Mouse (Mus musculus) urinary bladder, adult 2 months (tissue): ENCODE data around the gene Racgap1. TPM values are rescaled to one million over a fixed set of nuclear protein-coding genes. Genes with fewer than 3 reads are reported as not detected.

Source experiments
- DNase-seq: peaks from one replicate; pipeline ENCODE4 v3.0.0; 2022; ENCODE audit warnings: low spot score
- polyA plus RNA-seq: library from polyadenylated mRNA; depleted of rRNA; stranded (reverse); fragments of >200 nt; gene quantifications from 2 replicates; pipeline ENCODE4 v1.2.3, GENCODE M21; 2012

Racgap1 gene
- polyA plus RNA-seq, 1 experiment, result 6.1 TPM

DNA sequence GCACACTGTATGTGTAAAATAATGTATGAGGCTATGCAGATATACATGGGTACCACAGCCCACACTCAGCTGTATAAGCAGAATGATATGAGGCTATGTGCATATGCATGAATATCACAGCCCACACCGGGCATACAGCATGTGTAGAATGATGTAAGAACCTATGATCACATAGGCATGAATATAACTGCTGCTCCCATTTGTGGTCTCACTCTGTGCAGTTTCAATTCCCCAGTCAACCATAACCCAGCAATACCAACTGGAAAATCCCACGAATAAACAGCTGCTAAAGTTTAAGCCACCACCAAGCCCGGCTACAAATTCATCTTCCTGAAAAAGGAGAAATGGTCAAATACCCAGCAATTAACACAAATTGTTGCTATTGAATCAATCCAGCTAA lies 32.9 kb downstream of the Racgap1 start:
- no peak for DNase-seq

DNA sequence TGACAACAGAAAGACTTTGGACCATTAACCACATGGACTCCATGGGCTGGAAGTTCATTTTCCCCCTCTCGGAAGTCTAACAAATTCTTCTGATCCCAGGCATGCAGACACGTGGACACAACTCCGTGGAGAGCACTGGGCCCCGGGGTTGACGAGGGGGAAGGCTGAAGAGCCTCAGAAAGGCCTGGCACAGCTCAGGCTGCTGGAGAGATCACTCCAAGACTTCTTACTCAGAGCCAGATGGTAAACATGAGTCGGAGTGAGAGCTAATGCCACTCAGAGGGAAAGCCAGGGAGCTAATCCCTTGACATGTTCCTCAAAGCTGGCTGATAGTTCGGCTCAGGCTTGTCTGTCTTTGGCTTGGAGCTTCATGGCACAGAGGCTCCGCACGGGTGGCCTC lies 36.2 kb downstream of the Racgap1 start:
- DNase-seq, result no peak

GRCm38 (mm10) chr15:99614753-99615152 lies 36.7 kb downstream of the Racgap1 start:
- DNase-seq, result no peak

DNA sequence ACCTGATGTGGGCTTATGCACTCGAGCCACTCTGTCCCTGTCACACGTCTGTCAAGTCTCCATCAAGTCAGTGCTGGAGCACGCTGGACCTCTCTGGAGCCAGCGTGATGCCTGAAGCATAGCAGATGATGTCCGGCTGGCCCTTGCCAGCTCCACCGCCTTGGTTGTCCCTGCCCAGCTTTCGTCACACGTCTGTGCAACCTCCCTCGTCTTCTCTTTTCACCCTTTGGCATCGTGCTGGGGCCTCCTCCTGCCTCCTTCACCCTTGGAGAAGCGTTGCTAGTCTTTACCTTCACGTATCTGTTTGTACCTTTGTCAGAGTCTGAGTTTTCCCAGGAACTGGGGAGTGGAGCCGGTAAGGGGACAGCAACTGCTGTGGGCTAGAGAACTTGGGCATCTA lies 37.2 kb downstream of the Racgap1 start:
- DNase-seq, result no peak

DNA sequence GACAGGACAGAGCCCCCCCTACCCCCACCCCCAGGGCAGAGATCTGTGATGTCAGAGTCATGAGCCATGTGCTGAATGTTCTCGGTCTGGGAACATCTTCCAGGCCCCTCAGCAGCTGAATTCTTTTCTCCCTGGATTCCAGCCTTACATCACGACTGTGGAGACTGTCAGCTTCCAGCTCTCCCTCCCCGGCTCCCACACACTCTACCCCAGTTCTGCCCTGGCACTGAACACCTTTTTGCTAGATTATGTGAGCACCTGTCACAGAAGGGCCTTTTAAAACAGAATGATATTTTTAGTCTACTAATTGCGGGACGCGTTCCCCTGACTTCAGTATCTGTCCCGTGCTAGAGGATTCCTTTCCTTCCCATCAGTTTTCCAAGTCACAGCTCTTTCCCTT lies 39.9 kb downstream of the Racgap1 start:
- DNase-seq, result no peak

GRCm38 (mm10) chr15:99608382-99609125 lies 42.9 kb downstream of the Racgap1 start:
- no peak for DNase-seq

DNA sequence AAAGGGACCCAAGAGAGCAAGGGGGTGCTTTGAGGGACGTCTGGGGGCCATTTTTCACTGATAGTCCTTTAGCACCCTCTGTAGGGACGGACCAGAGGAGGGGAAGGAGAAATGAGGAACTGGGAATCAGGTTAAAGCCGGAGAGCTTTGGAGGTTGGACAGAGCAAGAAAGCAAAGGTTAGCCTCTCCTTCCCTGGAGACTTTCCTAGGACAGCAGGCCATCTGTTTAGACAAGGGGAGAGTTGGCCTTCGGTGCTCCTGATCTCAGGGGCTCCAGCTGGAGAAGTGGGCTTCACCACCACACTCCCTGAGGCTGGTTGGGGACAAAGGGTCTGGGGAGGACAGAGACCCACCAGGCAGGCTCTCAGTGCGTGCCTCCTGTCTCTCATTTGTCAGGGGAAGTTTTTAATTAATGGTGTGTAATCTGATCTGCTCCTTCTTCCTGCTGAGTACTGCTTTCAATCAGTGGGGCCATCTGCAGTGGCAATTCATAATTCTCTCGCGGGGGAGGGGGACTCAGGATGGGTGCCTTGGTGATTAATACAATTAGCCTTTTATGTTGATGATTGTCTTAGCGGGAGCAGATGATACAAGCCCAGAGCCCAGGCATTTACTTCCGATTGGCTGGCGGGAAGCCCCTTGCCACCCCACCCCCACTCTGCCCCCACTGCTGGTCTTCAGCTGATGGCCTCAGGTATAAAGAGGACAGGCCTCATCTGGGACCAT lies 43.9 kb downstream of the Racgap1 start:
- no peak for DNase-seq

DNA sequence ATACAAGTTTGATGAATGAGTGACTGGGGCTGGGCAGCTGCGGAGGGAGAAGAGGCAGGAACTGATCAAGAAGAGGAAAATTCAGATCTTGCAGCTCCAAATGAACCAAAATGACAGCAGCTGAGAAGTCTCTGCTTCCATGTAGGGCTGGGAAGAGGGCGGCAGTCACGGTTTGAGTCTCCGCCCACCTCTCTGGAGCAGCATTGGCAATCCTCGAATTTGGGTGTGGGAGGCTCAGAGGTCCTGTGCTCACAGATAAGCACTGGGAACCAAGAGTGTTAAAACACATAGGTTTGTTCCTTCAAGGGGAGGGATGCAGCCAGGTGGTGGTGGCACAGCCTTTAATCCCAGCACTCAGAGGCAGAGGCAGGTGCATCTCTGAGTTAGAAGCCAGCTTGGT lies 44.9 kb downstream of the Racgap1 start:
- DNase-seq, result no peak

- no peak for DNase-seq
Observed at GRCm38 (mm10) chr15:99605595-99605994, 45.9 kb downstream of the Racgap1 start.

GRCm38 (mm10) chr15:99603216-99603615 lies 48.2 kb downstream of the Racgap1 start:
- no peak for DNase-seq

GRCm38 (mm10) chr15:99602206-99602820 lies 49.1 kb downstream of the Racgap1 start:
- no peak for DNase-seq

DNA sequence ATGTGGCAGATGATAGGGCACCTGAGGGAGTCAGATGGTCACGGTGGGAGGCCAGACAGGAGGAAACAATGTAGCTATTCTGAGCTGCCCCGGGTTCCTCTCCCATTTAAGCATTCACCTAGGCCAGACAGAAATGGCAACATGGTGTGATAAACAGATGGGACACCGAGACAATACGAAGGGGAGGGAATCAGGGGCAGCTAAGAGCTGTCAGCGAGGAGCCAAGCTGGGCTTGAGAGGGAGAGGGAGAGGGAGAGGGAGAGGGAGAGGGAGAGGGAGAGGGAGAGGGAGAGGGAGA lies 49.7 kb downstream of the Racgap1 start:
- DNase-seq, result no peak

DNA sequence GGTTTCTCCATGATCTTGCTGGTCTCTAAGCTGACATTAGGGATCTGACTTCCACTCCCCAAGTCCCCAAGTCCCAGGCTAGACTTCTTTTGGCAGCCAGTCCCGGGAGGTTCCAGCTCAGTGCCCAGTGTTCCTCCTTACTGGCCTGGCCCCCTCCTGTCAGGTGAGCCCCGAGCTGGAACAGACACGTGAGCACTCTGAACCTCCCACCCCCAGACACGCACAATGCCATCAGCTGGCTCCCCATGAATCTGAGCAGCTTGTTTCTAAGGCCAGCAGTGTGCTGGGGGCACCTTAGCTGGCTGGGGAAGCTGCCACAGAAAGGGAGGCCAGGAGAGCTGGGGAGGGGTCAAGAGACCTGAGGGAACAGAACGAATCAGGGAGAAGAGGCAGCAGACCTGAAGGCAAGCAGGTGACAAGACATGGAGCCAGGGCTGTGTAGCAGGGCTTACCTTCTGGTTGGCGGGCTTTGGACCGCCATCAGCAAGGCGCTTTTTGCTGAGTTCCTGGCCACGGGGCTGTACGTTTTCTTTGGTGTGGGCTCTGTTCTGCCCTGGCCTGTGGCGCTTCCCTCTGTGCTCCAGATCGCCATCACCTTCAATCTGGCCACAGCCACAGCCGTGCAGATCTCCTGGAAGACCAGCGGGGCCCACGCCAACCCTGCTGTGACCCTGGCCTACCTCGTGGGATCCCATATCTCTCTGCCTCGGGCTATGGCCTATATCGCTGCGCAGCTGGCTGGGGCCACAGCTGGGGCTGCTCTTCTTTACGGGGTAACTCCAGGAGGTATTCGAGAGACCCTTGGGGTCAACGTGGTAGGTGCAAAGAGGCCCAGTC lies 50.3 kb downstream of the Racgap1 start, which contains the start of gene Aqp6:
Aqp6 (plus strand) TSS at position 415 of the 837 bp plus-strand sequence.
- no peak for DNase-seq

DNA sequence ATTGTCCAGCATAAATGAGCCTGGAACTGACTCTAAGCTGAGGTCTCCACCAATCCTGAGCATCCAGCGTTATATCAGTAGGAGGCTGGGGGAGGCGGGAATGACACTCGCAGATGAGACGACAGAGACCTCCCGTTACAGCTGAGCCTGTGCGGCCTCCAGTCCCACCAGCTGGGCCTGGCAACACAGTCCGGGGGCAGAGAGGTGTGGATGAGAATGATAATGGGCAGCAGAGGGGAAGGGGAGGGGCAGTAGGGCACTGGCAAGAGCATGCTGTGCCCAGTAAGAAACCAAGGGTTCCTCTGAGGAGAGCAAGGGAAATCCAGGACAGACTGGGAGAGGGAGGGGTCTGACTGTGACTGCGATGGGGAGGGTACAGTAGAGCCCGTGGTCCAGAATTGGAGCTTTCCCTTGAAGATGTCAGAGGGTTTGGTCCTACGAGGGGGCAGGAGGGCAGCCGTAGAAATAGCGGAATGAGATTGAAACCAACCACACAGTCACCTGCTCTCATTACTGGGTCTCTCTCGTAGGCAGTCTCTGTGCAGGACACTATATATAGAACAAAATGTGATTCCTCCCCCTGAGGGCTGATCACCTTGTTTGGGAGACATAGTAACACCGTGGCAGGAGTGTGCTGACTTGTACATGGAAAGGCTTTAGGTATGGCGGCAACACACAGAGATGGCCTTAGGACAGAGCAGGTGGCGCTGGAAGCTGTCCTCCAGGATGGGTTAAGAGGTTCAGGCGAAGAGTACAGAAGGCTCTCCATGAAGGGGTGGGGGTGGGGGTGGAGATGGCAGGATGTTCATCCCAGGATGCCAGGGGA lies 52.0 kb downstream of the Racgap1 start:
- DNase-seq, result no peak

DNA sequence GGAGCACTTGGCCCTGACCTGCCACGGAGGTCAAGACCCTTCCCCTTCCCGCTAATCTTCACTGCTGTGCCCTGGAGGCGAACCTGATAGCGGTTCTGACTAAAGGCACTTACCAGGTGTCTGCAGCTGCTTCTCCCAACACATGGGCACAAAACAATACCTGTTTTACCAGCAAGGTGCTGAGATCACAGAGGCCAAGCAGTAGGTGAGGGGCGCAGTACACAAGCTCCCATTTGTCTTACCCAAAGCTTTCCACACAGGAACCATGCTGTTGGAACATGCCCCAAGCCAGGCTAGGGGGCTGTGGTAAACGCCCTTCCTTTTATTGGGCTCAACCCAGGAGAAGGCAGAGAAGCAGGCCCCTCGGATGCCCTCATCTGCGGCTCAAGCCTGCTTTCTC lies 53.9 kb downstream of the Racgap1 start:
- DNase-seq, result no peak

DNA sequence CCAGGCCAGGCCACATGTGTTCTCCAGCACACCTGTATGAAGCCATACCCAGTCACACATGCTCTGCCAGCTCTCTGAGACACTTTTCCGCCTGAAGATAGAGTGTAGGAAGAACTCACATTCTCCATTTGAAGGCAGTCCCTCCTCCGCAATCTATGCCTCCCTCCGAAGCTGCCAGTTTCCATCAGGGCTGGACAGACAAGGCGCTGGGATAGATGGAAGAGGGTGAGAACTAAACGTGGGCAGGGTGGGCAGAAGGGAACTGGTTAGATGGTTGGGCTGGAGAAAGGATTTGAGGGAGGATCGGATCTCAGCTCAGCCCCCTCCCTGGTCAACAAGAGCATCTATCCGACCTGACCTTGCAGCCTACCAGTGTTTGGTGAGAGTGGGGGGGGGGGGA lies 54.6 kb downstream of the Racgap1 start:
- DNase-seq, result no peak

DNA sequence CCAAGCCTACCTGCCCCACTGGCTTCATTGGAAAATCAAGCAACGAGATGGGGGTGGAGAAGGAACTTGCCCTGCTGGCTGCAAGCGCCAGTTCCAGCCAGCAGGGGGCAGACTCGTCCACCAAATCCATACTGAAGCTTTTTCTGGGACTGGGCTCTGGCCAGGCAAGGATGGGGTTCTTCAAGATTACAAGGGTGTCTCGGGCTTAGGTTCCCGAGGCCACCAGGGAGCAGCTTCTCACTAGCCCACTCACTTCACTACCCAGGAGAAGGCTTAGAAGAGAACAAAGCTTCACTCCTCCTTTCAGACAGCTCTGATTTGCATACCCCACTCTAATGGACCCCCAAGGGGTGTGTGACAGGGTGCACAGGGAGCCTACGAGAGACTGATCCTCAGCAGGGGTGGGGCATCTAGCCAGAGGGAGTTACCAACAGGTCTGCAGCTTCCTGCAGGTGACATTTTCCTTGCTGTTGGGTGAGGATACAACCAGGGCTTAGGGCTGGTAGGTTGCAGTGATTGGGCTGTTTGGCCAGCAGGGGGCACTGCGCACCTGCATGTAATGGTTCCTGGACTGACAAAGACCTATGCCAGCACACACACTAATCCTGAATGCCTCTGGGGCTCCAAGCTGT lies 55.3 kb downstream of the Racgap1 start:
- DNase-seq, result peak; percentile 66

GRCm38 (mm10) chr15:99594951-99595350 lies 56.5 kb downstream of the Racgap1 start:
- no peak for DNase-seq

DNA sequence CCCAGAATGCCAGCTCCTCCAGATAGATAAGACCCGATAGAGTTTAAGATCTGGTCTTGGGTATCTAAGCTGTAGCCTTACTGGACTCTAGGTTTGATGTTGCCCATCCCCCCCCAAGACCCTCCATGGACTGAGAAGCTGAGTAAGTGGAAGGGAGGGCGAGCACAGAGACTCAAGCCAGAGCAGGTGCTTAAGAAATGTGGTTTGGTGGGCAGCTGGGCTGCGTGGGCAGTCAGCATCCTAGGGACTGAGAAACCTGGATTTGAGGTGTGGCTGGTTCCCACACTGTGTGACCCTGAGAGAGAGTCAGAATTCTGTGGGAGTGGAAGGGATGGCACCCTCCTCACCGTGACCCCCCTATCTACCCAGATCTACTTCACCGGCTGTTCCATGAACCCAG lies 58.6 kb downstream of the Racgap1 start:
- no peak for DNase-seq

DNA sequence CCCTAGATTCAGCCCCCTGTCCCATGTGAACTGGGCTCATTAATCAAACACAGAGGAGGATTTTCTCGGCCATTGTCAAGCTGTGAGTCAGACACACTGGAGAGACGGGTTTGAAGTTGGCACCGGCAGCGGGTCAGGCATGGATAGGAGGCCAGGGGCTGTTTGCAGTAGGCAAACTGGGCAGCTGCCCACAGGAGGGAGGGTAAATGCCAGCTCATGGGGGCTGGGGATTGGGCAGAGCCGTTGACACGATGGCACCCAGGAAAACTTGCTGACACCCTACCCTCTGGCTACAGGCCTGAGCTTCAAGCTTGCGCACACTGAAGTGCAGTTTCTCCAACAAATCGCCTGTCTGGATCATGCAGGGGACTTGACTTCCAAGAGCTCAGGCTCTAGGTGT lies 59.3 kb downstream of the Racgap1 start:
- DNase-seq, result no peak
